Mouse (Mus musculus) ES-E14 (cell line): ENCODE results near the gene Ldb1. TPM values are rescaled to one million over a fixed set of nuclear protein-coding genes. Genes with fewer than 3 reads are reported as not detected.
A peak's percentile ranks its signal among the peaks of the same experiment; 100 is the strongest.

Experiments used
- DNase-seq: peaks from one replicate; pipeline ENCODE4 v3.0.0-alpha.2; 2013; ENCODE audit warnings: low read depth, low spot score
- H3K27ac ChIP-seq: 2 replicates; pipeline ENCODE4 v1.5.1; 2012; ENCODE audit warnings: low read depth, mild to moderate bottlenecking, low read length, moderate library complexity, mixed read lengths; ENCODE audit not compliant: poor library complexity, insufficient read depth, severe bottlenecking
- H3K36me3 ChIP-seq: 2 replicates; pipeline ENCODE4 v1.6.1; 2012; ENCODE audit warnings: mild to moderate bottlenecking, low read length, moderate library complexity, mixed read lengths; ENCODE audit not compliant: control insufficient read depth, poor library complexity, insufficient read depth, severe bottlenecking
- H3K4me1 ChIP-seq, 2 experiments: fragments of 150-350 bp in 1 of 2; sonication (generic) in 1 of 2; 2 replicates each; pipeline ENCODE4 v1.6.1; 2012; ENCODE audit warnings: low read length in 2 of 2, mild to moderate bottlenecking in 1 of 2, mixed read lengths in 1 of 2; ENCODE audit not compliant: control insufficient read depth in 2 of 2, insufficient read depth in 2 of 2, poor library complexity in 1 of 2
- H3K4me3 ChIP-seq, 2 experiments: fragments of 150-350 bp in 1 of 2; sonication (generic) in 1 of 2; 2 replicates each; pipeline ENCODE4 v1.5.1; 2012; ENCODE audit warnings: low read length in 2 of 2, low read depth in 1 of 2, mild to moderate bottlenecking in 1 of 2, mixed read lengths in 1 of 2; ENCODE audit not compliant: insufficient read depth in 1 of 2, poor library complexity in 1 of 2, severe bottlenecking in 1 of 2
- H3K9ac ChIP-seq: 2 replicates; pipeline ENCODE4 v1.6.1; 2012; ENCODE audit warnings: low read depth, mild to moderate bottlenecking, low read length, mixed read lengths; ENCODE audit not compliant: poor library complexity, insufficient read depth, severe bottlenecking
- H3K9me3 ChIP-seq: fragments of 150-350 bp; sonication (generic); 2 replicates; pipeline ENCODE4 v1.6.1; 2012; ENCODE audit warnings: low read depth, mild to moderate bottlenecking, low read length; ENCODE audit not compliant: control insufficient read depth, insufficient read depth
- CHD2 ChIP-seq: IDR thresholded peaks from 2 replicates; pipeline ENCODE4 v1.6.1; 2014; ENCODE audit warnings: mild to moderate bottlenecking, low read depth, low read length, inconsistent platforms
- HCFC1 ChIP-seq: IDR thresholded peaks from 2 replicates; pipeline ENCODE4 v1.6.1; 2012; ENCODE audit warnings: low read length, inconsistent platforms, borderline replicate concordance; ENCODE audit not compliant: insufficient read depth
- MAFK ChIP-seq: IDR thresholded peaks from 2 replicates; pipeline ENCODE4 v1.6.1; 2014; ENCODE audit warnings: mild to moderate bottlenecking, low read depth, low read length, inconsistent platforms; ENCODE audit not compliant: insufficient read depth
- ZC3H11A ChIP-seq: IDR thresholded peaks from 2 replicates; pipeline ENCODE4 v1.6.1; 2012; ENCODE audit warnings: low read depth, mild to moderate bottlenecking, inconsistent platforms, low read length, borderline replicate concordance
- ZNF384 ChIP-seq: IDR thresholded peaks from 2 replicates; pipeline ENCODE4 v1.6.1; 2012; ENCODE audit warnings: low read depth, low read length, inconsistent platforms
- in situ Hi-C, 2 experiments: fragments of 600-800 bp; cut with MboI; formaldehyde crosslinking; loops; one replicate each; pipeline ENCODE4 v1.15.1; 2025; ENCODE audit warnings: low sequenced_read_pairs in 2 of 2, inconsistent platforms in 1 of 2; ENCODE audit not compliant: unreplicated experiment in 2 of 2
- total RNA-seq: library from RNA; depleted of rRNA; stranded (reverse); fragments of 300-350 nt; gene quantifications from 2 replicates; pipeline ENCODE4 v1.2.3, GENCODE M21; 2012

Ldb1 gene
- total RNA-seq, 1 experiment = 123 TPM

DNA sequence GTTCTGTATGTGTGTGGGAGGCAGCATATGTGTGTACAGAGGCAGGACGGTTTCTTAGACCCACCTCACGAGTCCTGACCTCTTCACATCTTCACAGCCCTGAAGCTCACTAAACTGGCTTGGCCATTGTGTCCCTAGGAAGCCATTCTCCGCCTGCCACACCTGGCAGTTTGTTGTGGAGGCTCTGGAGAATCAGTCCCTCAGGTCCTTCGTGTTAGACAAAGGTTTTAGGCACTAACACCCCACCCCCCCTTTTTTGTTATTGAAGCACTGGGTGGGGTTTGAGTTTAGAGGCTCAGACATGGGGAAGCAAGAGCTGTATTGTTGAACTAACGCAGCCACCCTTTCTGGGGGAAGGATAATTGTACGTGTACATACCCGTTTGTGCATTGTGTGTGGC, 28.3 kb upstream of the Ldb1 start:
- in situ Hi-C loops = no loop called here
- Histone ChIP-seq H3K36me3 (peaks cover 43% of the 10 kb centered on the region), H3K9me3 (no peaks in the 10 kb centered on the region), H3K9ac (no peak overlapping the region), H3K4me3 (no peak overlapping the region), H3K27ac (peak overlapping the region; percentile 76), H3K4me1 (peaks cover 12 to 24% of the 10 kb centered on the region in 2 experiments)
- TF ChIP-seq ZC3H11A = no peak
- TF ChIP-seq MAFK = no peak
- no peak for TF ChIP-seq ZNF384
- no peak for TF ChIP-seq HCFC1
- no peak for TF ChIP-seq CHD2
- DNase-seq = no peak

DNA sequence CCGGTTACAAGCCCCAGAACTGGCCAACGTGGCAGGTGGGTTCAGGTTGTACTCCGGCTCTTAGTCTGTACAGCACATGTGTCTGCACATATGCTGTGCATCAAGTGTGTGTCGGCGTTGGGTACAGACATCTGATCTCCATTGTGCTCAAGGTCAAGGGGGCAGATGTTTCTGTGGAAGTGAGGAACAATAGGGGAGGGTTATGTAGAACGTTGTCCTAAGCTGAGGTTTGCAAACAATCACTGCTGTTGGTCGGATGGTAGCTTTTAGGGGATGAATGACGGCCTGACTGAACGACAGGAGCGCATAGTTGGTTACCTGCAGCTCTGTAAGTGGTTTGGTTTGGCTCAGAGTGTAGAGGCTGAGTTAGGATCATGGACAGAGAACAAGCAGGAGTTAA, 23.0 kb upstream of the Ldb1 start:
- no peaks in the 10 kb centered on the region for H3K9me3 ChIP-seq
- no peak overlapping the region for H3K4me3 ChIP-seq
- H3K9ac ChIP-seq = no peak overlapping the region
- peaks cover 9 to 16% of the 10 kb centered on the region in 2 experiments for H3K4me1 ChIP-seq
- TF ChIP-seq MAFK (no peak), CHD2 (no peak), ZNF384 (no peak), ZC3H11A (no peak), HCFC1 (no peak)
- in situ Hi-C loops = no loop called here
- peaks cover 75% of the 10 kb centered on the region for H3K36me3 ChIP-seq
- no peak for DNase-seq
- no peak overlapping the region for H3K27ac ChIP-seq

DNA sequence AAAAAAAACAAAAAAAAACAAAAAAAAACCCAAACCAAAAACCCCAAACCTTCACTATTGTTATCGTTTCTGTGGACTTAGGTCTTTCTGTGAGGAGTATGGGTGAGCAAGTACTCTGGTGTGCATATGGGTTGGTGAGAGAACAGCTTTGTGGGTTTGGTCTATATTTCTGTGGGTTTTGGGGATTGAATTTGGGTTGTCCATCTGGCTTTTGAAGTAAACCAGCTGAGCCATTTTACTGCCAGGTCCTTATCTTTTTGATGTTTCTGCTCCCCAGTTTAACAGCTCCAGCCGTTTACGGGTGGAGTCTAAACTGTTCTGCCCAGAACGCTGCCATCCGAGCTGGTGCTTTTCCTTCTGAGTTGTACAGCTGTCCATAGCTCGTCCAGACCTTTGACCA, 15.8 kb upstream of the Ldb1 start:
- no peaks in the 10 kb centered on the region for H3K9me3 ChIP-seq
- peaks cover 43% of the 10 kb centered on the region for H3K36me3 ChIP-seq
- peaks cover 3% of the 10 kb centered on the region in 2 experiments; a peak in 3 of 4 replicates for H3K4me1 ChIP-seq
- in situ Hi-C loops = no loop called here
- H3K9ac ChIP-seq = no peak overlapping the region
- TF ChIP-seq HCFC1 (no peak), CHD2 (no peak), ZNF384 (no peak), ZC3H11A (no peak), MAFK (no peak)
- H3K27ac ChIP-seq = no peak overlapping the region
- DNase-seq = no peak
- no peak overlapping the region for H3K4me3 ChIP-seq

DNA sequence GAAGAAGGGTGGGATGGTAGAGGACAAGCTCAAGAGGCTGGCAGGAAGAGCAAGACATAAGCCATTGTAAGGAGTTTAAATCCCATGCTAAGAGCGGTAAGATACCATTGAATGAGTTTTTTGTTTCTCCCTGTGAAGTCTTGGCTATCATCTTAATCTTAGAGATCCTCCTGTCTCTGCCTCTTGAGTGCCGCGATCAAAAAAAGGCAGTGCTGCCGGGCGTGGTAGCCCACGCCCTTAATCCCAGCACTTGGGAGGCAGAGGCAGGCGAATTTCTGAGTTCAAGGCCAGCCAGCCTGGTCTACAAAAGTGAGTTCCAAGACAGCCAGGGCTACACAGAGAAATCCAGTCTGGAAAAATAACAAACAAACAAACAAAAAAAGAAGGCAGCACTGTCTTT, 13.5 kb upstream of the Ldb1 start:
- Histone ChIP-seq H3K4me1 (peaks cover 3% of the 10 kb centered on the region in 2 experiments; a peak in 3 of 4 replicates), H3K9me3 (no peaks in the 10 kb centered on the region), H3K4me3 (peak overlapping the region; percentile 84 to 92; a peak in 3 of 4 replicates), H3K36me3 (peaks cover 21% of the 10 kb centered on the region), H3K9ac (no peak overlapping the region), H3K27ac (no peak overlapping the region; the same call in 1 of the 2 replicates)
- no peak for DNase-seq
- in situ Hi-C loops = no loop called here
- TF ChIP-seq ZNF384 = no peak

GRCm38 (mm10) chr19:46056947-46057607, 12.1 kb upstream of the Ldb1 start:
- peak; percentile 74 for DNase-seq
- Histone ChIP-seq H3K4me1 (peaks cover 3% of the 10 kb centered on the region in 2 experiments; a peak in 3 of 4 replicates), H3K4me3 (peak overlapping the region; percentile 84 to 92), H3K36me3 (peaks cover 7% of the 10 kb centered on the region), H3K27ac (peak overlapping the region; percentile 95), H3K9ac (peak overlapping the region; percentile 98), H3K9me3 (no peaks in the 10 kb centered on the region)
- TF ChIP-seq ZNF384 (0 out of 2 replicates have a peak, but pooled peaks have one; percentile 15), CHD2 (no peak), HCFC1 (peak; percentile 8; the same call in 1 of the 2 replicates)
- in situ Hi-C loops = no loop called here
